Mouse (Mus musculus) induced T-regulatory cell, adult 2 months (primary cell): ENCODE results near the gene Gmfg.
A peak's percentile ranks its signal among the peaks of the same experiment; 100 is the strongest.

Source experiments
- DNase-seq: peaks from one replicate; pipeline ENCODE4 v3.0.0-alpha.2; 2012; ENCODE audit warnings: low read depth

Gmfg gene

DNA sequence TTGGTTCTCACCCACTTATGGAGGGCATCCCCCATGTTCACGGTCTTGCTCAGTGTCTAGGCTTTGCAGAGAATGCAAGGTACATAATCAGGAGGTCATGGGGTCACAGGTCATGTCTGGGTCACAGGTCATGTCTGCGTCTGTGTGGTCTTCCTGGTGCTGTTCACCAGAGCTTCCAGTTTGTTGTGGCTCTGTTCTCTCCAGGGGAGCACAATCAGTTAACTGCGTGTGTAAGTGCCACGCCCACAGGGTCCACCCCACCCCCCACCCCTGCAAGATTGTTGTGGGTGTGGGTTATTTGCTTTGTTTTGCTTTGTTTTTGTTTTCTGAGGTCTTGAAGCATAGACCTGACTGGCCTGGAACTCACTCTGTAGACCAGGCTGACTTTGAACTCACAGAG, 46.9 kb downstream of the Gmfg start:
- no peak for DNase-seq

DNA sequence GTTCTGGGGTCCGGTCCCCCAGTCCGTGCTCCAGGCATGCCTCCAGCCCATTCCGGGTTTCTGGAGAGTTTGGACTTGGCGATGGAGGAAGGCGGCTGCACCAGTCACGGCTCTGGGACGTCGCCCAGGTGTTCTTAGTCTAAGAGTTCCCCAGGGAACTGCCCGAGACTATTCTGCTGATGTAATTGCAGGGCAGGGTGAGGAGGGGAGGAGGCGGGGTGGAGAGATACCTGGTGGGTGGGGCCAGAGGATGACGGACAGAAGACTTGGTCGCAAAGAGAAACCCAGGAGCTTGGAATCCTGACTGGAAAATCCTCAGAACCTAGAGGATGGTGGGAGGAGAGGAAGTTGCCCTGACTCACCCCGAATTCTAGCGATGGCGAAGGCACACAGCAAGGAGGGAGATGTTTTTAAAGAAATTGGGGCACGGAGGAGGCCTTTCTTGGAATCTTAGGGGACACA, 50.8 kb downstream of the Gmfg start:
- DNase-seq, result no peak

DNA sequence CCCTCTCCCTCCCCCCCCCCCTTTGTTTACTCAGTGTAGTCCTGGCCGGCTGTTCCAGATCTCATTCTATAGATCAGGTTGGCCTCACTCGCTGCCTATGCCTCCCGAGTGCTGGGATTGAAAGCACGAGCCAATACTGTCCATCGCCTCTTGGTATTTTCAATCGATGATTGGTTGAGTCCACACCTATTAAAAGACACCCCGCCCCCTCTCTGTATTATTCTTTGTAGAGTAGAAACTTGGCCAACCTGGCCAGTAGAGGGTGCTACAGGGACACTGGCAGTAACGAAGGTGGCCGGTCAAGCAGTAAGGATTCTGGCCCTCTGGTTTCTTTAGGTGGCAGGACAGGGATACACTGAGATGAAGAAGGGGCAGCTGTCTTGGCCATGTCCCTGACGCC, 53.2 kb downstream of the Gmfg start:
- DNase-seq, result peak; percentile 81

DNA sequence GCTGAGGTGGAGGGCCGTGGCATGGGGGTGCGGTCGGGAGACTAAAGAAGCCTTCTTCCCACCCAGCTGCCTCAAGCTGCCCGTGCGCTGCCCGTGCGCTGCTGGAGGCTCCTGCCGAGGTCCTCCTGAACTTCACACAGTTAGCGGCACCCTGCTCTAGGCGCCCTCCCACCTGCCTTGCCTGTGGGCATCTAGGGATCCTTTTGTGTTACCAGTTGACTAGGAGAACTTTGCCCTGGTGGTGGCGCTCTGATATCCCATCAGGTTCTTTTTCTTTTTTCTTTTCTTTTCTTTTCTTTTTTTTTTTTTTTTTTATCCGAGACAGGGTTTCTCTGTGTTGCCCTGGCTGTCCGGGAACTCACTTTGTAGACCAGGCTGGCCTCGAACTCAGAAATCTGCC, 53.7 kb downstream of the Gmfg start:
- DNase-seq, result peak; percentile 23

DNA sequence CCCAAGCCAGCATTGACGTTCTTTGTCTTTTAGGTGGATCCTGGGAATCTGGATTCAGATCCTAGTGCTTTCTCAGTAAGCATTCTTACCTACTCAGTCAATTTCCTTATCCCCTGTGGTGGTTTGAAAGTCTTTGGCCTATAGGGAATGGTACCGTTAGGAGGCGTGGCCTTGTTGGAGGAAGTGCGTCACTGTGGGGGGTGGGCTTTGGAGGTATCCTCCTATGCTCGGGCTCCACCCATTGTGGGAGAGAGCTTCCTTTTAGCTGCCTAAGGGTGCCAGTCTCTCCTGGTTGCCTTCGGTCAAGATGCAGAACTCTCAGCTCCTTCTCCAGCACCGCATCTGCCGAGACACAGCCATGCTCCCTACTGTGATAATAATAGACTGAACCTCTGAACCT, 55.1 kb downstream of the Gmfg start:
- DNase-seq, result no peak

DNA sequence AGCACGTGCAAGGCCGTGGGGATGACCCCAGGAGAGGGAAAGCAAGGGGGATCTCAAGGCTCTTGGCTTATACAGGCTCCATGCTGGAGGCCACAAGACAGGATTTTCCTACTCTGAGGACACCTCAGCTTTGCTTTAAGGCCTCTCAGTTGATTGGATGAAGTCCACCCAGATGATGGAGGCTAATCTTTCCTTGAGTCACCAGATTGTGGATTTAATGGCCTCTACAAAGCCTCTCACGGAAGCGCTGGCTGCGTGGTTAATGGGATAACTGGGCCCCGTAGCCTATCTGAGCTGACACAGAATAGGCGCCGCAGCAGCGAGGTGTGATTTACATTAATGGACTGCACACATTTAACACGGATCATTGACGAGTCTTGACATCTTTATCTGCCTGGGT, 58.2 kb downstream of the Gmfg start:
- no peak for DNase-seq
